Mouse (Mus musculus) brown adipose tissue, adult 24 weeks (tissue): ENCODE measurements around the gene Dsn1. TPM values are rescaled to one million over a fixed set of nuclear protein-coding genes. Genes with fewer than 3 reads are reported as not detected.

Experiments
- H3K27ac ChIP-seq: fragments of 200-500 bp; replicated peaks from 2 replicates; pipeline ENCODE4 v1.5.1; 2012; ENCODE audit warnings: low read depth, mild to moderate bottlenecking, low read length
- H3K4me1 ChIP-seq: fragments of 200-500 bp; 2 replicates; pipeline ENCODE4 v1.6.1; 2012; ENCODE audit warnings: low read length, mixed read lengths; ENCODE audit not compliant: control insufficient read depth, insufficient read depth, insufficient read length
- H3K4me3 ChIP-seq: fragments of 200-500 bp; 2 replicates; pipeline ENCODE4 v1.5.1; 2012; ENCODE audit warnings: low read depth, mild to moderate bottlenecking, low read length, moderate library complexity; ENCODE audit not compliant: insufficient read depth
- polyA plus RNA-seq: library from polyadenylated mRNA; stranded (reverse); fragments of >200 nt; gene quantifications from 2 replicates; pipeline ENCODE4 v1.2.4, GENCODE M21; 2012; ENCODE audit not compliant: missing spikeins, insufficient read depth, insufficient read length

The Dsn1 gene
- polyA plus RNA-seq, 1 experiment, result not detected

DNA sequence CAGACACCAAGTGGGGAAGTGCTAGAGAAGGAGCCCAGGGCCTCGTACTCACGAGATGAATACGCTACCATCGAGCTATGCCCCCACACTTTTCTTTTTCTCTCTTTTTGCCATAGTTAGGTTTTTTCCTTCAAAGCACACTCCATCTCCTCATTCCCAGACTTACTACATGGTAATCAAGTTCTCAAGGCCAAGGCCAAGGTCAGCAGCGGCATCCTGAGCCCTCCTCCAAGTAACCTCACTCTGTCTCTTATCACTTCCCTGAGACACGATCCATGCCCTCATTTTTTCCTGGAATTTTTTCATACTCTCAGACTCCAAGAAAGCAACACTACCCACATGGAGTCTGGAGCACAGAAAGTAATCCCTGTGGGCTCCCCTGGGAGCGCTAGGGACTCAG is 43.1 kb downstream of the Dsn1 start:
- H3K4me1 ChIP-seq, result peaks cover 4% of the 10 kb centered on the region
- H3K4me3 ChIP-seq, result no peak overlapping the region
- no peak overlapping the region for H3K27ac ChIP-seq

DNA sequence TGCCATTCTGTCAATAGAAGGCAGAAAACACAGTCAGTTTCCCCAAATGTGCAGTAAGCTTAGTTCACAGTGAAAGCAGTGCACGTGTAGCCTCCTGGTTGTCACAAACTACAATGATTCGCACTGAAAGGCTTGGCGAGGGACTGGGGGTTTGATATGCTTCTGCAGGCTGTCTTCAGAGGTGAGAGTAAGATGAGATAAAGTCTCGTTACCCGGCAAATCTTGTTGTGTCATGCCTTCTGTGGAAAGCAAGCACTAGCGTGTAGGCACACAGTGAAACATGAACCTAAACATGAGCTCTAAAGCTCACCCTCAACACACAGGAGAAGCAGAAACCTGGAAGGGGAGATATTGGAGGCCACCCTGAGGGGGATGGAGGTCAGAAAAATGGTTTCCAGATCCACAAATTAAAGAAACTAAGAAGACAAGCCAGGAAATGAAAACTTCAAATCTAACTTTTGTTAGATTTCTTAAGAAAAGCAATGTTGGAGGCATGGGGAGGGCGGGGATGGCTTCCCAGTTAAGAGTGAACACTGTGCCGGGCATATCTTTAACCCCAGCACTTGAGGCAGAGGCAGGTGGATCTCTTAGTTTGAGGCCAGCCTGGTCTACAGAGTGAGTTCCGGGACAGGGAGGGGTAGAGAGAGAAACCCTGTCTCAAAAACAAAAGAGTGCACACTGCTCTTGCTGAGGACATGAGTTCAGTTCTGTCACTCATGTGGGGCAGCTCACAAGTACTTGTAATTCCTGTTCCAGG is 48.3 kb downstream of the Dsn1 start:
- Histone ChIP-seq H3K4me1 (no peaks in the 10 kb centered on the region; the same call in 1 of the 2 replicates), H3K27ac (no peak overlapping the region), H3K4me3 (no peak overlapping the region)

DNA sequence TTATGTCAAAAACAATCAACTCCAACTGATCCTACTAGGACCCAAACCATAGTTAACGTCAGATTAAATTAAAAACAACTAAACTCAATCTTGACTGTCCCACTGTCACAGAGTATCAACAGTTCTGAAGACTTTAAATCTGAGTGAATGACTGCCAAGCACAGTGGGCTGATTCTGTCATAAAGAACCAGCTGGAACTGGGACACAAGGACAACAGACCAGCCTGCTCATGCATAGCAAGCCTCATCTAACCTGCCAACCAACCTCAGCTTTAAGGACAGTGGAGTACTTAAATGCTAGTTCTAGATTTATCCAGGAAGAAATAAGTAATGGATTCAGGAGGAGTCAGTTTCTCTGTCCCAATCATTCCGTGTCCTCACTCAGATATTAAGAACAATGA is 49.9 kb downstream of the Dsn1 start:
- H3K4me3 ChIP-seq, result no peak overlapping the region
- H3K27ac ChIP-seq, result no peak overlapping the region
- no peaks in the 10 kb centered on the region for H3K4me1 ChIP-seq

DNA sequence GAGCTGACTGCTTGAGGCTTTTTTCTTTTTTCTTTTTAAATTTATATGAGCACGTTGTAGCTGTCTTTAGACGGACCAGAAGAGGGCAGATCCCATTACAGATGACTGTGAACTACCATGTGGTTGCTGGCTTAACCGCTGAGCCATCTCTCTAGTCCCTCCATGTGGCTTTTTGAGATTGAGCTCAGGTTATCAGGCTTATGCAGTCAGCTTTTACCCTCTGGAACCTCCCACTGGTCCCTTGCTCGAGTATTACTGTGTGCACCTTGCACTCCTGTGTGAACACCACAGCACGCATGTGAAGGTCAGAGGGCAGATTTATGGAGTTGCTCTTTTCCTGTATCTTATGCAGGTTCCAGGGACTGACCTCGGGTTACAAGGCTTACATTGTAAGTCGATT is 50.6 kb downstream of the Dsn1 start:
- no peaks in the 10 kb centered on the region for H3K4me1 ChIP-seq
- no peak overlapping the region for H3K4me3 ChIP-seq
- H3K27ac ChIP-seq, result no peak overlapping the region

DNA sequence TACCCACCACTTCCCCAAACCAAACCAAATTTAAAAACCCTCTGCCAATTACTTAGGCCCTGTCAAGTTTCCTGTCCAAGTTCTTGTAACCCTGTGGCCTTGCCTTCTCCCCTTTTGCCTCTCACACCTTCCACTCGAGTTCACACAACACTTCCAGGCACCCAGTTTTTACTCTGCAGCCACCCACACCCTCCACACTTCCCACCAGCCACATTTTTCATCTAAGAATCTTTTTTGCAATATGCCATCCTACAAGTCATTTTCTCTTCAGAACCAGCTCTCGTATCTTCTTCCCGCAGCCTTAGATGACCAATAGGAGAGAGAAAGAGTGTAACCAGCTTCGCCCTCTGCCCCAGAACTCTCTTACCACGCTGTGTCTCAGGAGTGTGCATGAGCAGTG is 52.5 kb downstream of the Dsn1 start:
- Histone ChIP-seq H3K4me3 (no peak overlapping the region), H3K4me1 (no peaks in the 10 kb centered on the region), H3K27ac (no peak overlapping the region)

DNA sequence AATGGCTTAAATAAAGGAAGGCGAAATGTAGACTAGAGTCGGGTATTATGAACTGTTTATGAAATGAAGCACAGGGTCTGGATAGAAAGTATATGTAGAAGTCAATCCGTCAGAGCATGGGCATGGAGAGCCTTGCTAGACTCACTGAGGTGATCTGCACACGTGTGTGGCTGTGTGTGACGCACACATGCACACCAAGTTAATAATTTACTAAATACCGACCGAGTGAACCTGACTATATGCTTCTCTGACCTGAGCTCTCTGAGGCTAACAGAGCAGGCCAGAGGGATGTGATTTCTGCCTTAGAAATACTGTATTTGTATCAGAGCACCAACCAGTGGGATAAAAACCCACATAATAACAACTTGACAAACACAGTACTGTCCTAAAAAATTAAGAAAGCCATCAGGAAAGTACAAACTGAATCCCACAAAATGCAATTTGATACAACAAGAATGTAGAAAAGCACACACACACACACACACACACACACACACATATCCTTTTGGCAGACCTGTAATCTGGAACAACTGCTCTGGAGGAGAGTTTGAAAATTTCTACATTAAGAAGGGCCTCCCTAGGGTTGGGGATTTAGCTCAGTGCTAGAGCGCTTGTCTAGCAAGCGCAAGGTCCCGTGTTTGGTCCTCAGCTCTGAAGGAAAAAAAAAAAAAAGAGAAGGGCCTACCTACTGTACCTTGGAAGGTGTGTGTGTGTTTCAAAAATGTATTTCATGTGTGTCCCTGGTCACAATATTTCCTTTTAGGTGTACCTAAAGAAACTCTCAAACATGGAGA is 55.5 kb downstream of the Dsn1 start:
- H3K27ac ChIP-seq, result no peak overlapping the region
- no peaks in the 10 kb centered on the region for H3K4me1 ChIP-seq
- no peak overlapping the region for H3K4me3 ChIP-seq

DNA sequence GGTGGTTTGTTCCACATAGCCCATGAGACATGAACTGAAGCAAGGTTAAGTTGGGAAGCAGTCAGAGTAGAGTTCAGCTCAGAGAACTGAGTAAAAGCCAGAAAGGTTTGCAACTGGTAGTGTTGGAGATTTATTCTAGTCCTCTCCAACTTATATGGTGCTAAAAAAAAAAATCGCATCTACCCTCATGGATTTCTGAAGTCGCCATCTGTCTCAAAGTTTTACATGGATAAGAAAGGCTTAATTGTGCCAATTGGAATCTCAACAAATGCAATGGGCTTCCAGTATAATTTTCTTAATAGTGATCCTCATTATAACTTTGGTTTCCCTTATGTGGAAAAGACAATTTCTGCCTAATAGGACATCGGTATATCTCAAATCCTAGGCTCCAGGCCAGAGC is 56.1 kb downstream of the Dsn1 start:
- H3K27ac ChIP-seq, result no peak overlapping the region
- no peak overlapping the region for H3K4me3 ChIP-seq
- no peaks in the 10 kb centered on the region for H3K4me1 ChIP-seq

Other genes starting within 250 kb of the Dsn1 start
- gene Myl9, start 231.7 kb downstream of the Dsn1 start, polyA plus RNA-seq, result 35.0 and 37.1 TPM in 2 replicates
- gene Tgif2, start 167.1 kb downstream of the Dsn1 start, polyA plus RNA-seq, result not detected in 2 replicates
- 0.83 and 1.3 TPM in 2 replicates for gene 4930518I15Rik, start 149.2 kb downstream of the Dsn1 start, polyA plus RNA-seq
- gene Rab5if, start 144.0 kb downstream of the Dsn1 start, polyA plus RNA-seq, result 285 and 371 TPM in 2 replicates
- 0.42 TPM in 1 of 2 replicates, not detected in the other for gene Sla2, start 120.0 kb downstream of the Dsn1 start, polyA plus RNA-seq
- gene Ndrg3, start 15.1 kb downstream of the Dsn1 start, polyA plus RNA-seq, result 97.6 and 181 TPM in 2 replicates
- gene Soga1, start 72.1 kb upstream of the Dsn1 start, polyA plus RNA-seq, result 6.0 and 6.9 TPM in 2 replicates
- not detected in 2 replicates for gene Tldc2, start 79.9 kb upstream of the Dsn1 start, polyA plus RNA-seq
- gene Samhd1, start 128.1 kb upstream of the Dsn1 start, polyA plus RNA-seq, result 14.9 and 17.9 TPM in 2 replicates
- 1.5 and 2.2 TPM in 2 replicates for gene Rbl1, start 197.4 kb upstream of the Dsn1 start, polyA plus RNA-seq